Mouse (Mus musculus): ENCODE data around the gene Lmf2.

Lmf2 gene

DNA sequence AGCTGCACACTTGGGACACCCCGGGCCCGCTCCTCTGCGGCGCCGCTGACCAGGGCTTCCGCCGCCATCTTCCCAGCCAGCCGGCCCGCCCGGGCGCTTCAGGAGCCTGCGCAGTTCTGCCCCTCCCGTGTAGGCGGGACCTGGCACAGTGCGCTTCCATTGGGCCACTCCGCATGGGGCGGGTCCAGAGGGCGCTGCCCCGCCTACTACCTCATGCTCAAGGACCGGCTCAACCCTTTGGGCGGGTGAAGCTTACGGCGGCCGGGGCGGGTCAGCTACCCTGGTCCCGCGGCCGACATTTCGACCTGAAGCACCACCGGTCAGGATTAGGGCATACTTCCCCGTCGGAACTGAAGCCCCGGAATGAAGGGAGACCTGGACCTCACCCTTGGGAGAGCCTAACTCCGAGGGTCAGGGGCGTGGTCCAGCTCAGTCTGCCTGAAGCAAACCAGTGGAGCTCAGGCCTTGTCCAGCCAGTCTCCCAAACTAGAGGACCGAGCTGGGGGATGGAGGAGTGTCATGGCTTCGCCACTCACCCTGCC, 40.2 kb downstream of the Lmf2 start, which contains the start of gene Sbf1:
Gene Sbf1 (minus strand): TSS at position 122 of the 542 bp plus-strand sequence.
- DNase-seq = peak; percentile 99

DNA sequence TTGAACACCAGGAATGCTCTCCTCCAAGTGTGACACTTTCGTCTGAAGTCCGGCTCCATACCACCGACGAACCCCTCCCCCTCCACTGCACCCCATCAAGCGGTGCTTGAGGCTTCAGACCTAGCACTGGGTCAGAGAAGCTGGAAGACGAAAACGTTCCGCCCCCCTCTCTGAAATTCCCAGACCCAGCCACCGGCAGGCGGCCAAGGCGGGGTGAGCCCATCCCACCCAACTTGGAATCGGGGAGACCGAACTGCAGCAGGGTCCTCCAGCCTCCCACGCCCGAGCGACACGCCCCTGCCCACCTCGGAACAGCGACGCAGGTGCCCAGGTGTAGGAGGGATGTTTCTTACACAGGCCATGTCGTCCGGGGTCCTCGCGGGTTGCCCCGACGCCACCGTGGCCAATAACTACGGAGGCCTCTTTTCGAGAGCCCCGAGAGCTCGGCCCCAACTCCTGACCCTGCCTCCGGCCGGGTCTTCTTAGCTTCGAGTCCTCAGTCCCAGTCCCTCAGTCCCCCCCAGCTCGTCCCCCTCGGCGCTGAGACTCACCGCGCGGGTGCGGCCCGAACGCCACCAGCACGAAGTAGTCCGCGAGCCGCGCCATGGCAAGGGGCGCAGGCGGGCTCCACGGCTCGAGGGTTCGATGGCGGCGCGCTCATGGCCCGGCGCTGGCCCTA, 40.8 kb downstream of the Lmf2 start:
- DNase-seq = peak; percentile 78

DNA sequence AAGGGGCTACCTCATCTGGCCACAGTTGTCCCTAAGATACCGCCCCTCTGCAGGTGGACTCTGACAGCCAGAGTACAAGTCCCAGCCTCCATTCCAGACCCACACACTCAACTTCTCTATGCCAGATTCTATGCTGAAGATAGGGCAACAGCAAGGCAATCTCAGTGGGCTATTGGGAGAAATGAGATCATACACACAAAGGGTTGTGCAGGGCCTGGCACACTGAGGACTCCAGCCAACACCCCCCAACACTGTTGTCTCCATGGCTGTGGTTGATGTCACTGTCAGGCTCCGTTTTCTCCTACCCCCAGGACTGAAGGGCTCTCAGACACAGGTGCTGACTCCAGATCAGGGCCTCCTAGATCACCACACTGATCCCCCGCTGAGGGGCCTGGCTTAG, 41.4 kb downstream of the Lmf2 start:
- no peak for DNase-seq

DNA sequence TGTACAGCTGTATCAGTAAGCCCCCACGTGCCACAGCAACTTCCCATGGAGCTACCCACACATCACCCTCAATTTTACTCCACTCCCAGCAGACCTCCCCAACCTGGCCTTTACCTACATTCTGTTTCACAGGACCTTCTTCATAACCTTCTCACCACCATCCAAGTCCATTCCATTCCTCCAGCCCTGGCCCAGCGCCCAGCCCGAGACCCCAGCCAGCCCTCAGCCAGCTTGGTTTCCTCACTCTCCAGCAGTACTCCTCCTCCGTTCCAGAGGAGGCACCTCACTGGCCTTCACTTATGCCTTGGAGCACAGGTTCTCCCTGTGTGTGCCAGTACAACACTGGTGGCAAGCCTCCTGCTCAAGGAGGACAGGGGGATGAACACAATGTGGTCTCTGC, 42.1 kb downstream of the Lmf2 start:
- DNase-seq = peak; percentile 61

DNA sequence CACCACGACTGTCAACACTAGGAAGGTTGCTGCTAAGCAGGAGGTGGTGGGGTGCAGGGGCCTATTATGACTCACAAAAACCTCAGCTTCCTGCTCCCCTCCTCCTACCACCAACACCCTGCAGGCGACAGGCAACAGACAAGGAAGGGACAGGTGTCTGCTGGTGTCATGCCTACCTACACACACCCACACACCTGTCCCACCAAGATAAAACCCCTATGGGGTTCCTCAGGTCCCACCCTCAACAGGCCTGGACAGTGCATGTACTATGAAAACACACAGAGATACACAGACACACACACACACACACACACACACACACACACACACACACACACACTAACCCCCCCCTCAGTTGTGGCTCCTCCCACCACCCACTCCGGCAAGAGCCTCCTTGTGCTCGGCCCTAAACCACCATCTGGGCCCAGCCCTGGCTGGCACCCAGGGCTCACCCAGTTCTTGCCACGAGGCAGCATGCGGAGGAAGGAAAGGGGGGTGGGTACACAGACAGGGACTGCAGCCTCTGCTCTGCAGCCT, 45.4 kb downstream of the Lmf2 start:
- DNase-seq = peak; percentile 84

DNA sequence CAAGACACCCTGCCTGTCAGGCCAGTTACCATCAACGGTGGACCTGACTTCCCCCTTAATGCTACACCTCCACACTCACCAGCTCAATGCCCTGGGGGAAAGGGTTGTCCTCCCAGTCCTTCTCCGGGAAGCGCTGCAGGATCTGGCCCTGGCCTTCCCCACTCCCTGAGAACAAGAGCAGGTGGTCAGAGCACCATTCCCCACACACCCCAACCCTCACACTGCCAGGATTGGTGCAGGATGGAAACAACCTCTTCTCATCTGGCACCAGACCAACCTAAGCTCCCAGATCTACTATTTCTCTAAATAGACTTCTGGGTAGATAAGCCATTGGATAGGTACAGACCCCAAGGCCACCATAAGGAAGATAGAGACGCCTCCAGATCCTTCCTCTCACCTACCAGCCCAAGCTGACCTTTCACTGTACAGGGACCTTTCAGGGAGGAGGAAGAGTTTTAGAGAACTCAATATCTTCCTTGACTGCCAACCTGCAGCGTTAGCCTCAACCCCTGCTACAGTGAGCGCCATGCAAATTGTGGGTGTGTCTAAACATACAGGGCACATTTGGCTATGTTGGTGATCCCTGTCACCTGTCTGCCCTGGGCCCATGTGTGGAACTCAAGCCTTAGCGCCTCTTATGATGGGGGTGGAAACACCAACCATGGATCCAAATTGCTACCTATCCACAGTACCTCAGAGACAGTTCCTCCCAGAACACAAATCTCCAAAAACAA, 46.9 kb downstream of the Lmf2 start:
- peak; percentile 67 for DNase-seq

DNA sequence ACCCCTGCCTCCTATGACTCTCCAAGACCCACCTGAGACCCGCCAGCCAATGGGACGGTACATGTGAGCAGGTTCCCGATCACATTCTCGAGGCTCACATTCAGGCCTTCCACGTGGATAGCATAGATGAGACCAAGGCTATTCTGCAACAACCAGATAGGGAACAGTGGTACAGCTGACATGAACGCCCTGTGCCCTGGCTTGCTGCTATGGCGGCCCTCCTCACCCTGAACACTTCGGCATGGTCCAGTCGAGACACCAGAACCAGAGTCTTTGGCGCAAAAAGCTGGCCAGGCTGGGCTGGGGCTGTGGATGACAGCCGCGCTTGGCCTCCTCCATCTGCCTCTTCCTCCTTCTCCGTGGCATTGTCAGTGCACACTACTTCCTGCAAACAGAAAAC, 48.0 kb downstream of the Lmf2 start:
- DNase-seq = peak; percentile 41

DNA sequence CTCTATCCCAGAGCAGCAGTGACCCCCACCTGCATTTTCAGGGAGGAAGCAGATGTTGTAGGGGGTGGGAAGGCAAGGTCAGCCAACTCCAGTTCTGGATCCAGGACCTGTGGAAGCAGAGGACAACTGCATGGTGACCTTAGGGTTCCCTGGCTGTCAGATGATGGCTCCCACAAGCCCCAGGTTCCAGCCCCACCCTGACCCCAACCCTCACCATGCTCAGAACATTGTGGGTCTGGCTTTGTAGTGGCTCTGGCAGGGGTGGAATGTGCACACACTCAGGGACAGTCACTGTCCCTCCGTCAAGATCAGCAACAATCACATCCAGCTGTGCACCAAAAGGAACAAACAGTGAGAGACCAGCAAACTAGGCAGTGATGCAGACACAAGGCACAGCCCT, 49.5 kb downstream of the Lmf2 start:
- DNase-seq = no peak

Data from cerebellum, adult 11-12 months (tissue).